Mouse (Mus musculus): ENCODE measurements at regions not wholly inside any gene's neighbourhood (a gene's known extent, or its start where the extent isn't known, plus 50 kb on each side); places are given as distances from the start of the nearest gene placed in this dataset.

DNA sequence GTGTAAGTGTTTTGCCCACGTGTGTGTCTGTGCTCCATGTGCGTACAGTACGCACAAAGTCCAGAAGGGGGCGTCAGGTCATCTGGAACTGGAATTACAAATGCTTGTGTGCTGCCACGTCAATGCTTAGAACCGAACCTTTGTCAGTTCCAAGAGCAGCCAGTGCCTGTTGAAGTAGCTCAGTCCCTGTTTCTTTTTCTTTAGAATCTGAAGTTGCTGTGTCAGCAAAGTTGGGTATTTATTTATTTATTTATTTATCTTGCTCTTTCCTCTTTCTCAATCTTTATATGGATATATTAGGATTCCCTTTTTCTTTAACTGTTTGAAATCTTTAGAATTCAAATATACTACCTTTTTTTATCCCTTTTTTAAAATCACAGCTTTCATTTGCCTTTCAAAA is 567.6 kb upstream of the Mki67 start:
- no peak overlapping the region for H3K27ac ChIP-seq
- H3K4me3 ChIP-seq, result no peak overlapping the region
- no peak for DNase-seq (ENCODE audit: extremely low spot score in 1 of 2, low spot score in 2 of 2)
- intact Hi-C loops (cut with DNase I), result no loop called here
- TF ChIP-seq CTCF (IDR thresholded peaks at IDR 0.05), result no peak

DNA sequence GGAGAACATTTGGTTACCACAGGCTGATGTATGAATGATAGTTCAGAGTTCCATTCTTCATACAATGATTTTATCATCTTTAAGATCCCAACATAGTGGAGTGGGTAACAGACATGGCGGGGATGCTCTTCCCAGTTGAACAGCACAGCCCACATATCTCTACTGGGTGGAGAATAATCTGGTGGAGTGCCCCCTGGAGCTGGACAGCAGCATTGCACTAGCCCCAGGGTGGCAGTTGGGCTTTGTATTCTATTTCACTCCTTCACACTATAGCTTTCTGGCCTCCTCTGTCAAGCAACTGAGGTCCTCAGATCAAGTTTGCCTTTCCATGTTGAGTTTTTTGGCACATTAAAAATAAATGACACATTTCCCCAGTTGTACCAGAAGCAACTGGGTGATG is 569.4 kb upstream of the Mki67 start:
- Histone ChIP-seq H3K27ac (no peak overlapping the region), H3K4me3 (no peak overlapping the region)
- peak; percentile 15 for TF ChIP-seq CTCF (IDR thresholded peaks at IDR 0.05)
- DNase-seq (ENCODE audit: extremely low spot score in 1 of 2, low spot score in 2 of 2), result no peak
- intact Hi-C loops (cut with DNase I), result no loop called here

DNA sequence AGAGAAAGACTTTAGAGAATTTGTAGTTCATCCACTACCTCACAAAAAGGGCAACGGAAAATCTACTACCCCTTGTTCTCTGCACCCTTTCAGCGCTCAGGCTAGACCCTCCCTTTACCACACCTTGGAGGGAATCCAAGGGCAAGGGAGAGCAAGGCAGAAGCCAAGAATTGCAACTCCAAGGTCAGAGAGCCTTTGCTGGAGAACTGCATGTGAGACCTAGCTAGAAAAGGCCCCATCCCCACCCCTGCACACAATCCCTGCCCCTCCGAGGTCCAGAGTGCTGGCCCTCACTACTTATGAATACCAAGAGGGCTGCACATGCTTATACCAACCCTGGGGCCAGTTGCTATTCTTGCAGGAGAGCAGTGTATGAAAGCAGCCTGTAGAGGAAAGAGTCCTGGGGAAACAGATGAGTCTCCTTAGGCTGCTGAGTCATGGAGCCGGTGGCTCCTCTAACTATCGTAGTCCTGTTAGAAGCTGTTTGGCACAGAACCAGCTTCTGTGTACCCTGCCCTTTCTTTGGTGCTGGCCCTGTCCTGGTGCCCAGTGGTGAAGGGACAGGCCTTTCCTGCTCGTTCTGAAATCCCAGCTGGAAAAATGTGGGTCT is 577.5 kb upstream of the Mki67 start:
- no peak for TF ChIP-seq CTCF (IDR thresholded peaks at IDR 0.05)
- Histone ChIP-seq H3K27ac (no peak overlapping the region), H3K4me3 (no peak overlapping the region)
- intact Hi-C loops (cut with DNase I), result loop anchor here (10.0 kb wide), 1 partner anchor 139 kb away; no protein-coding TSS in a partner anchor
- no peak for DNase-seq (ENCODE audit: extremely low spot score in 1 of 2, low spot score in 2 of 2)

DNA sequence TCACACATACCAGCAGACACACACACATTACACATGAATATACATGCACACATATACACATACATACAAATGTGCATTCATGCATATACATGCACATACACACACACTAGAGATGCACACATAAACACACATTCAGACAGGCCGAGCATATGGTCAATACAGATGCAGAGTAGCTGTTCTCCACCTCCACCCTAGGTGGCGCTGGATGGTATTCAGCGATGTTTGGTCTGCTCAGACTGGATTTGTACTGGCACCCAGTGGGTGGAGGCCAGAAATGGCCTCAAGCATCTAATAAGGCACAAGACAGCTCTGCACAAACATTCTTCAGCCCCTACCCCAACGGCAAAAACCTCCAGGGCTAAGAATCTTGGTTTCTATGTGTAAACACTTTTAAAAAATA is 578.3 kb upstream of the Mki67 start:
- Histone ChIP-seq H3K4me3 (no peak overlapping the region), H3K27ac (no peak overlapping the region)
- no peak for DNase-seq (ENCODE audit: extremely low spot score in 1 of 2, low spot score in 2 of 2)
- intact Hi-C loops (cut with DNase I), result loop anchor here (10.0 kb wide), 1 partner anchor 140 kb away; no protein-coding TSS in a partner anchor
- peak; percentile 21 for TF ChIP-seq CTCF (IDR thresholded peaks at IDR 0.05)

DNA sequence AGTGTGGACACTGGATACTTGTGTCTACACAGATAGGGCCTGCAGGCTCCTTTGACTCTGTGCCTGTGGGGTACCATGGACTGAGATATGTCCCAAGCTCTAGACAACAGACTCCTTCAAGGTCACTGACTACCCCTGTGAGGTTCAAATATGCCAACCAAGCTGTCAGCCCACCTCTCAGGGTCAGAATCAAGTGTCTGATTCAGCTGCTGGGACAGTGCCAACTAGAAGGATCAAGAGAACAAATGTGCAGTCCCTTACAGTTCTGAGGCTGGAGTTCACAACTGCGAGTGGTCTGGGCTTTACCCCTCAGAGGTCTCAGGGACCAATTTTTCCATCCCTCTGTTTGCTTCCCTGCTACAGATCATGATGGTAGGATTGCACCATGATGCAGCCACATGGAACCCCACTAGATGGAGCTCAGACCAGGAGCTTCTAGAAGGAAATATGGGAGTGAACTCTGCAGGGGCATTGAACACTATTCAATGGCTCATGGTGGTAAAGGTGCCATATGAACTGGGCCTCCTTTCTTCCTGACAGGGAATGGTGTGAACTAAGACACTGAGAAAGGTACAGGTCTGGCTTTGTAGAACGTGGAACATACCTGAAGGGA is 581.8 kb upstream of the Mki67 start:
- intact Hi-C loops (cut with DNase I), result loop anchor here (10.0 kb wide), 1 partner anchor 143 kb away; no protein-coding TSS in a partner anchor
- peak; percentile 23 for TF ChIP-seq CTCF (IDR thresholded peaks at IDR 0.05)
- DNase-seq (ENCODE audit: extremely low spot score in 1 of 2, low spot score in 2 of 2), result no peak
- Histone ChIP-seq H3K27ac (no peak overlapping the region), H3K4me3 (no peak overlapping the region)

DNA sequence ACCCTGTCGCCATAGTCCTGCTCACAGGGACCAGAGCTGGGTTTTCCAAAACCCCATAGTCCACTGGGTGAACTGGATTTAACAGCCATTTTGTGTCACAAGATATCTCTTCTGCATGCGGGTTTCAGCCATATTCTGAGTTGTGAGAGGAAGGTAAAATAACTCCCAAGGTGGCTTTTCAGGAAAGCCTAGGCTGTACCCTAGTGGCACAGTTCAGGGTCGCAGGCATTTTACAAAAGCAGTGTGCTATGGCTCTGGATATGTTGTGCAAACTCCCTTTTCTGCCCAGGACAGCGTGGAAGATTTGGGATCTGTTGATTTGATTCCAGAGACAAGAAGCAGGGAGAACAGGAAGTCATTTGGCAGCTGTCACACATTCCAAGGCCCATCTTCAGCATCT is 588.3 kb upstream of the Mgmt start:
- no peak overlapping the region for H3K27ac ChIP-seq
- no peak overlapping the region for H3K4me3 ChIP-seq
- DNase-seq (ENCODE audit: extremely low spot score in 1 of 2, low spot score in 2 of 2), result no peak
- intact Hi-C loops (cut with DNase I), result loop anchor here (10.0 kb wide), 1 partner anchor 471 kb away; no protein-coding TSS in a partner anchor
- TF ChIP-seq CTCF (IDR thresholded peaks at IDR 0.05), result no peak; the same call in 1 of the 2 replicates

DNA sequence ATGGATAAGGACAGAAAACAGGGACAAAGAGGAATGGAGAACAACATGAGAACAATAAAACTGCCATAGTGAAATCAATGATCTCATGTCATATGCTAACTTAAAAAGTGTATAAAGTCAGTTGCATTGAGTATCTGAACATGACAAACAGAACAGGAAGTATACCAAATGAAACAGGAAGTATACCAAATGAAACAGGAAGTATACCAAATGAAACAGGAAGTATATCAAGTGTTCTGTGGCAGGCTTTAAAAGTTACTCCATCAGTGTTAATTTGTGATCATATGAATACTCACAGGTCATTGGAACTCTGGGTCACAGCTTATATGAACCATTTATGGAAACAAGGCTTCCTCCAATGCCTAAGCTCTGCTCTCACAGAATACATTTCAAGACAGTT is 585.6 kb upstream of the Mgmt start:
- intact Hi-C loops (cut with DNase I), result loop anchor here (10.0 kb wide), 1 partner anchor 474 kb away; no protein-coding TSS in a partner anchor
- Histone ChIP-seq H3K4me3 (no peak overlapping the region), H3K27ac (no peak overlapping the region)
- no peak for TF ChIP-seq CTCF (IDR thresholded peaks at IDR 0.05)
- no peak for DNase-seq (ENCODE audit: extremely low spot score in 1 of 2, low spot score in 2 of 2)

DNA sequence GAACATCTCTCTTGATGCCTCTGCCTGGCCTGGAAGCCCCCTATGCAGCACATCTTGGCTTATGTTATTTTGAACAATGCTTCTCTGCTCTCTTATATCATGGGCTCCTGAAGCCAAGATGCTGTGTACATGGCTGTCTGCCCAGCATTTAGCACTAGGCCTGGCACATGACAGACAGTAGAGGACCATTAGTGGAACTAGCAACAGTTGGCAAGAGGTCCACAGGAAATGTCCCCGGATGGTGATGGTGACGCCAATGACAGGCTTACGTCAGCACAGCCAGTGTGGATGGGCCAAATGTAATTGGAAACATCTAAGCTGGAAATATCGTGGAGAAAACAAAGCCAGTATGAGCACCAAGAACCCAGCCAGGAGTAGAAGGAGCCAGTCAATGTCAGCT is 567.1 kb upstream of the Mgmt start:
- Histone ChIP-seq H3K4me3 (no peak overlapping the region), H3K27ac (no peak overlapping the region)
- no peak for DNase-seq (ENCODE audit: extremely low spot score in 1 of 2, low spot score in 2 of 2)
- intact Hi-C loops (cut with DNase I), result no loop called here
- TF ChIP-seq CTCF (IDR thresholded peaks at IDR 0.05), result no peak

DNA sequence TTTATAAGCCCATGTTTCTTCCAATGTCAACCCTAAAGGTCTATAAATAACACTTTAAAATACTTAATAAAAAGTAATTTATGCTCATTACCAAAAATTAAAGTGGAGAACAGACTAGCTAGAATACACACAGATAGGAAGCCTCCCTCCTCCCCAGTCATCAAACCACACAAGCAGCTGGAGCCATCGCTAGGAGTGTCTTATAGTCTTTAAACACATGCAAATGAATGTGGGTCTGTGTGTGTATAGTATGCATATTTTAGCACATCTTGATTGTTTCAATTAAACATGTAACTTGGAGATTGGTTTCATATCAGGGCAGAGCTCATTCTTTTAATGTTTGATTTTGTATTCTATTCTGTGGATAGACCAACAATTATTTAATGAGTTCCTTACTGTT is 564.0 kb upstream of the Mgmt start:
- H3K4me3 ChIP-seq, result no peak overlapping the region
- intact Hi-C loops (cut with DNase I), result no loop called here
- no peak overlapping the region for H3K27ac ChIP-seq
- no peak for TF ChIP-seq CTCF (IDR thresholded peaks at IDR 0.05)
- DNase-seq (ENCODE audit: extremely low spot score in 1 of 2, low spot score in 2 of 2), result no peak

DNA sequence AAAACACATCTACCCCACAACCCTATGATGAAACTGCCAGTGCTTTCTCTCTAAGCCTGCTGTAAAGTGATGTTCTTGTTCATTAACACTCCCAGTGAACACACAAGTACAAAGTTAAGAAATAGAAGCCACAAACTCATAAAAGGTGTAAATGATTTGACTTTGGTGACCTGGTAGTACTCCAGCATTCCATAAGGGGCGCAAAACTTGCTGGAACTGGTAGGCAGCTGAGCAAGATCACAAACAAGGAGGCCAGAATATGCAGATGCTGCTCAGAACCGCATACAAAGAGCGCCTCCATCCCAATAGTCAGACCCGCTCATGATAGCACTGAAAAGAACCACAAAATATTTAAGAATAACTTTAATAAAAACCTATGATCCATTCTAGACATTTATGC is 561.6 kb upstream of the Mgmt start:
- intact Hi-C loops (cut with DNase I), result no loop called here
- no peak for DNase-seq (ENCODE audit: extremely low spot score in 1 of 2, low spot score in 2 of 2)
- no peak; the same call in 1 of the 2 replicates for TF ChIP-seq CTCF (IDR thresholded peaks at IDR 0.05)
- Histone ChIP-seq H3K4me3 (no peak overlapping the region), H3K27ac (no peak overlapping the region)

DNA sequence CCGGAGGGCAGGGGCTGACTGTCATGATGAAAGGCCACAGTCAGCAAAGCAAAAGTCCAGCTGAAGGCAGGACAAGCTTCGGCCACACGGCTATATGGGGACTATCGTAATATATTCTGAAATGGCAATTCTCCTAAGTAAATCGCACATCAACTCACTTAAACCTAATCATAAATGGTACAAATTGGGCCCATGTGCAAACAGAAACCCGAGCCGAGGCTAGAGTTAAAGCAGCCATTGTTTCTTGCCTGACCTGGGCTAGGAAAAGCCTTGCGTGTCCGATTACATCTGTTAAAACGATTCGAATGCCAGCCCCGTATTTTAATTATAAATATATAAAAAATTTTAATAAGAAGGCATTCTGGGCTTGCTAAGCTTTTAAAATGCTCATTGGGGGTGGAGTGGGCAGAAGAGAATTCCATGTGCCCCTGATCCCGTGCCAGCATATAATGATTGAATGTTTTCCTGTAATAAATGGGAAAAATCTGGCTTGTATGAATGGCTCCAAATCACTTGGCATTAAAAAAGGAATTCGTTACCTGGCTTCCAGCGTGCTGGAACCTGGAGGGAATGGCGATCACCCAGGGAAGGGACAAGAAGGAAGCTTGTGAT is 552.7 kb upstream of the Mgmt start:
- H3K27ac ChIP-seq, result no peak overlapping the region

DNA sequence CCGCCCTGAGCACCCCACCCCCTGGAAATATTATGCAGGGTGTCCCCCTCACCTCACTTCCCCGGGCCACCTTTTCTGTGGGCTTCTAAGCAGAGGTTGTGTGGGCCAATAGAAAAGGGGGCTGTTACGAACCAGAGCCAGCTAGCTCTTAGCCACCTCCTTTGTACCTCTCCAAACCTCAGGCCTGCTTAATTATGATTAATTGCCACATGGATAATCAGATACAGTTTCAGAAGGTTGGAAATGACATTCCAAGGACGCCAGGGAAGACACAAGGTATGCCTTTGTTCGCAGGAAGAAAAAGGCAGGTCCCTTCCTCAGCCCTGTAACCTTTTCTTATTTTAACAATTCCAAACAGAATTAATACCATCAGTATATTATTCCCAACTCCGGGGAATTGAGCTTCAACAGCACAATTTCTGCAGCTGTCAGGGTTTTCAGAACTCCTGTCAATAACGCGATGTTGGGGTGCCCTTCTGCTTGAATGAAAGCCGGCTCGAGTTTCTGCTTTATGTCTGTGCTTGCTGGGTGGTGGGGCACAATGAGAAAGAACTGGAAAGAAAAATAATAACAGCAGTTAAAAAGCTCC is 552.1 kb upstream of the Mgmt start:
- intact Hi-C loops (cut with DNase I), result no loop called here
- no peak overlapping the region for H3K27ac ChIP-seq
- no peak overlapping the region for H3K4me3 ChIP-seq
- no peak for TF ChIP-seq CTCF (IDR thresholded peaks at IDR 0.05)
- no peak for DNase-seq (ENCODE audit: extremely low spot score in 1 of 2, low spot score in 2 of 2)

More for the DNA sequence above, 552.7 kb upstream of the Mgmt start:
- H3K4me3 ChIP-seq, result no peak overlapping the region
- no peak for DNase-seq (ENCODE audit: extremely low spot score in 1 of 2, low spot score in 2 of 2)
- no peak for TF ChIP-seq CTCF (IDR thresholded peaks at IDR 0.05)
- intact Hi-C loops (cut with DNase I), result no loop called here

Data from left cerebral cortex, adult 2 months (tissue).